Mouse (Mus musculus) cerebellum, adult 11-12 months (tissue): ENCODE data around the gene Col15a1.
A peak's percentile ranks its signal among the peaks of the same experiment; 100 is the strongest.

Source experiments
- DNase-seq: peaks from one replicate; pipeline ENCODE4 v3.0.0; 2022

Col15a1 gene

GRCm38 (mm10) chr4:47311467-47311866 is 103.5 kb downstream of the Col15a1 start:
- no peak for DNase-seq

DNA sequence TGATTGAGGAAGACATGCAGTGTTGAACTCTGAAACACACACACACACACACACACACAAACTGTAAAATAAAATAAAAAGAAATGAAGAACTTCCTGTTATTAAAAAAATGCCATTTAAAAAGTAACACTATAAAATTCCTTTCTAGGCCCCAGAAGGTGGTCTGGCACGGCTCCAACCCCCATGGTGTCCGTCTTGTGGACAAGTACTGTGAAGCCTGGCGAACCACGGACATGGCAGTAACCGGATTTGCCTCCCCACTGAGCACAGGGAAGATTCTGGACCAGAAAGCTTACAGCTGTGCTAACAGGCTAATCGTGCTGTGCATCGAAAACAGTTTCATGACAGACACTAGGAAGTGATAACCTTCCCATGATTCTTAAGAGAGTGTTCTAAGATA is 104.0 kb downstream of the Col15a1 start:
- no peak for DNase-seq

DNA sequence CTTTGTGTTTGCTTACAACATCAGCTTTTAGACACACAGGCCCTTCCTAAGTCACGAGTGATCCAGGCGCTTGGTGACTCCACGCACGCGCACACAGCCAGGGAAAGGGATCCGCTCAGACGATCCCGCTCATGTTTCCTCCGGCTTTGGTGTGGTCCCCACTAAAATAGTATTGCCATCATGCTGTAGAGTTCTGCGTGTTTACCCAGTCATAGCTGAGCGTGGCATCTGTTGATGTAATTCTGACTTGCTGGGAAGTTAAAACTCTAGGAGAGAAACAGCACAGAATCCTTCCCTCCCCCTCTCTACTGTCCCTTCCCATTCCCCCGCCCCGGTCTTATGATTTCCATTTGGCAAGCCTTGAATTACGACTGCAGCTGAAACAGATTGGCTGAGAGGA is 104.7 kb downstream of the Col15a1 start:
- no peak for DNase-seq

DNA sequence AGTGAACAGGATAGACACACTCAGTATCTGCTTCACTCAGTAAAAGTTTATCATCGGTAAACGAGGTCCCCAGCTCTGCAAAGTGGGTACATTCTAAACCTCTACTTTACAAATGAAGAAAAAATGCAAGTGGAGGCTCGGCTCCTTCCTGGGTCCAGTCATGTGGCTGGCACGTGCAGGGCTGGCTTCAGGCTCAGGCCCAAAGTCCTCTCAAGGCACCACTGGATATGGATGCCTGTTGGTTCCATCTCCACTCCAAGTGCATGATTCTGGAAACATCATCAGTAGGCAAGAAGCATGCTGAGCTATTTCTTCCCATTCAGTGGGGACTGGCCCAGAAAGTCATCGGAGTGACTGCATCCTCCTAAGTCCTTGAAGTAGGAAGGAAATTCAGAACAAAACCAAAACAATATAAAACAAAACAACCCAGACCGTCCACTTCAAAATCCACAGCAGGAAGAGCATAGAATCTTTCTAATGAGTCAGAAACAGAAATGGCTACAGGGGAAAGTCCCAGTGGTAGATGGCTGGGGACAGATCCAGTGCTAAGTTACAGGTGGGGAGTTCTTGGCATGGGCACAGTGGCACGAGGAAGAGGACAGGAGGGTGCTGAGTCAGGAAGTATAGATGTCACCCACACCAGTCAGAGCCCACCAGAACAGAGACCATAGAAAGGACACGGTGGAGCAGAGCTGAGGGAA is 105.9 kb downstream of the Col15a1 start:
- DNase-seq: no peak

GRCm38 (mm10) chr4:47315458-47315857 is 107.5 kb downstream of the Col15a1 start:
- DNase-seq: no peak

- no peak for DNase-seq
Observed at GRCm38 (mm10) chr4:47316432-47316831, 108.5 kb downstream of the Col15a1 start.

GRCm38 (mm10) chr4:47319561-47320321 is 111.8 kb downstream of the Col15a1 start:
- DNase-seq: no peak

GRCm38 (mm10) chr4:47322315-47322714 is 114.4 kb downstream of the Col15a1 start:
- DNase-seq: no peak

- DNase-seq: no peak
Observed at GRCm38 (mm10) chr4:47324206-47324605, 116.2 kb downstream of the Col15a1 start.

- no peak for DNase-seq
Observed at GRCm38 (mm10) chr4:47327782-47328181, 119.8 kb downstream of the Col15a1 start.

- DNase-seq: no peak
Observed at GRCm38 (mm10) chr4:47329285-47329684, 121.3 kb downstream of the Col15a1 start.

DNA sequence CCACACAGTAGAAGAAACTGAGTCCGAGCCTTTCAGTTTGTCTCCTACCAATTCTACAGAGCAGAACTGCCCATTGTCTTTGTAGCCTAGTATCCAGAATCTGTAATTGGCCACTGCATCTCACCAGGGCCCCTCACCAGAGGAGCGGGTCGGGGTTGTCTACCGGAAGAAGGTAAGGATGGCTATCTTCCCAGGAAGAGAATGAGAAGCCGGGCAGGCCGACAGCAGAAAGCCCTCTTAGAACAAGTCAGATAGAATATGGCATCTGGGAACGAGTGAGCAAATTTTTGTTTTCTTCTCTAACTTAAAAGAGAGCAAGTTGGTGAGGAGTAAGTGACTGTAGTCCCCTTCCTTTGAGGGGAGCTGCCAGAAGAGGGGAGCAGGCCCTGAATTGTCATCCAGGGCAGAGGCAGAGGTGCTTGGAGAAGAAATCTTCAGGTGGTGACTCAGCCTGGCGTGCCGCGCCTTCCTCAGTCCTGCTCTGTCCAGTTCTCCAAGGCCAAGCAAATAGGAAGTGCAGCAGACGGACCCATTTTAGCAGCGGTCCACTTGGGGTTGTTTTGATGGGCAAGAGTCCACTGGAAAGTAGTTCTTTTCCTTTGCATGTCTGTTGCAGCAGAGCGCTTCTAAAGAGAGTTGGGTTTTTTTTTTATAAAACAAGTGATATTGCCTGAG is 122.6 kb downstream of the Col15a1 start:
- no peak for DNase-seq

GRCm38 (mm10) chr4:47332812-47333343 is 124.9 kb downstream of the Col15a1 start:
- DNase-seq: no peak

DNA sequence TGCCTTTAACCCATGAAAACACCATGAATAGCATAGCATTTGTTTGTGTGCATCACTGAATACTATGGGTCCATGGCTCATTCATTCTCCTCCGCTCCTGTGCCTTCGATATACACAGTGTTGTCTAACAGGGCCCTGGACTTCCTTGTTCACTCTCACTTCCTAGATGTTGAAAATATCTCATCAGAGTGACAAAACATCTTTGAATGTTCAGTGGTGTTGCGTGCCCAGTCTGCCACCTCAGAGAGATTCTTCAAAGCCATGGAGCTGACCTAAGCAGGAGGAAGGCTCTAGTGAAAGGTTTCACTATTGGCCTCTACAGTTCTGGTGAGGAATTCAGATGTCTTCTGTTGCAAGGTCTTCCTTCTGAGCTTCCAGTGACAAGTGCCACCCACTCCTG is 125.6 kb downstream of the Col15a1 start:
- DNase-seq: no peak

GRCm38 (mm10) chr4:47336941-47337600 is 129.1 kb downstream of the Col15a1 start:
- DNase-seq: no peak

DNA sequence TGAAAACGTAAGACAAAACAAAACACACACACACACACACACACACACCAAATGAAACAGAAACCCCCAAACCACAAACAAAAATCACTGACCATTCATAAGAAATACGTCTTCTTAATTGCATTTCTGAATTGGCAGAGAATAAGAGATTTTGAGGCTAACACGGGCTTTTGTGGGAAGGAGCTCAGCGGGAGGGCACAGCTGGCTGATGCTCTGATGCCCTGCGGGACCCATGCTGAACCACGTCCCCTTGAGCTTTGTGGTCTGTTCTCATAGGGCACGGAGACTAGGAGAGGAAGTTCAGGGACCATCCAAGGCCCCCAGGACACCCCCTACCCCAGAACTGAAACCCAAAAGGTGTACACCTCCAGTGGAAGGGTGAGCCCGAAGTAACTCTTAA is 134.7 kb downstream of the Col15a1 start:
- no peak for DNase-seq

GRCm38 (mm10) chr4:47347022-47347421 is 139.1 kb downstream of the Col15a1 start:
- DNase-seq: no peak

- DNase-seq: no peak
Observed at GRCm38 (mm10) chr4:47349759-47350158, 141.8 kb downstream of the Col15a1 start.

DNA sequence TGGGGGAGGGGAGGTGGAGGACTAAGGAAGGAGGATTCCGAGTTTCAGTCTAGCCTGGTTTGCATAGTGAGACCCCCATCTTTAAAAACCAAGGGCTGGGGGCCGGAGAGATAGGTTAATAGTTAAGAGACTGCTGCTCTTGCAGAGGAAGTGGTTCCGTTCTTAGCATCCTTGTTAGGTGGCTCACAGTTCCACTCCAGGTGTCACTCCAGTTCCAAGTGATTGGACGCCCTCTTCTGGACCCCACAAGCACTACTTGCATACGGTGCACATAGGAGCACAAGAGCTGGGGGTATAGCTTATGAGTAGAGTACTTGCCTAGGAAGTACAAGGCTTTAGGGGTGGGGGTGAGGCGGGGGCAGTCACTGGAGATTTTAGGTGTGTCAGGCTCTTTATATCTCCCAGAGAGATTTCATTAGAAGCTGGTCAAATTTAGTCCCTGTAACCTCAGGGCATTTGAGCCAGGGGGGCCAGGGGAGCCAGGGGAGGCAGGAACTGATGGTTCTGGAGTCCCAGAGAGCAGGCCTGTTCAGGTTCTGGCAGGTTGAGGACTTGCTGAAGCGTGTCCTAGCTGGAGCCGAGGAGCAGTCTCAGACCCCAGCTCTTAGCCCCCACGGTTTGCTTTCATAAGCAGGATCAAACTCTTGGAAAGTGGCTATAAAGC is 143.6 kb downstream of the Col15a1 start:
- DNase-seq: no peak

DNA sequence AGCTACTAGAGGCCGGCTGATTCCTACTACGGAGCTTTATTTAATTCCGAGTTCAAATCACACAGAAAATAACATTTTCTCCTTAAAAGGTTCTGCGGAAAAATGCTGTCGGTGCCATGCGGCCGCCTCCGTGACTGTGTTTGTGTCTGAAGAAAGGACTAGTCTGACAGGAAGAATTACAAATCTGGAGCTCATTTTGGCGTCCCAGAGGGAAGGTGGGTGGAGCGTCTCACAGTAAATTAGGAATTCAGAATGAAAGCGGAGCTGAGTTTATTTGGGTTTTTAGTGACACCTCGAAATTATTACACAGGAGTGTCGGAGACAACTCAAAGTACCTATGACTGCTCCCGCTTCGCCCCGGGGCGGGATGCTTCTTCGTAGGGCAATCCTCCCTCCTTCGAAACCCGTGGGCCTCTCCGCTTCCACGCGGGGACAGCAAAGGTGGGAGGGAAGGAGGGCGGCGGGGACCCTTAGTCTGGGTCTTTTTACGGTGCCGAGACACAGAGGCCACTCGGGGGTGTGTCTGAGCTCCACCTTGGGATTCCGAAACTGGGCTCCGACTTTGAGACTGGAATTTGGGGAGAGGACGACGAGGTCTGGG is 144.2 kb downstream of the Col15a1 start:
- DNase-seq: peak; percentile 14

GRCm38 (mm10) chr4:47352803-47353388 is 144.9 kb downstream of the Col15a1 start, which contains the start of gene Tgfbr1:
TSS of gene Tgfbr1 (plus strand) at chr4:47353222.
- peak; percentile 84 for DNase-seq
